Mouse (Mus musculus) G1E (cell line): ENCODE data around the gene Kazald1.

Source experiments
- CTCF ChIP-seq: IDR thresholded peaks from 2 replicates; pipeline ENCODE4 v1.5.1; 2012; ENCODE audit warnings: low read depth, low read length, inconsistent platforms, mixed read lengths
- GATA1 ChIP-seq: IDR thresholded peaks from 2 replicates; pipeline ENCODE4 v1.6.1; 2012; ENCODE audit warnings: borderline replicate concordance, low read length, inconsistent platforms, mixed read lengths
- POLR2AphosphoS5 ChIP-seq: IDR thresholded peaks from 2 replicates; pipeline ENCODE4 v1.6.1; 2012; ENCODE audit warnings: low read depth, low read length, inconsistent platforms; ENCODE audit not compliant: insufficient replicate concordance
- TAL1 ChIP-seq: conservative IDR thresholded peaks from 2 replicates; pipeline ENCODE4 v1.6.1; 2012; ENCODE audit warnings: low read depth, low read length, inconsistent platforms, mixed read lengths

GRCm38 (mm10) chr19:45114772-45115171 is 39.7 kb downstream of the Kazald1 start:
- TF ChIP-seq CTCF (no peak), POLR2AphosphoS5 (no peak), TAL1 (no peak), GATA1 (no peak)
